Mouse (Mus musculus) thymus, adult 2 months (tissue): ENCODE measurements around the gene Glg1.

ENCODE experiments used
- CTCF ChIP-seq: fragments of 200-500 bp; IDR thresholded peaks from 2 replicates; pipeline ENCODE4 v1.5.1; 2012; ENCODE audit warnings: mild to moderate bottlenecking, control low read depth, low read length, moderate library complexity, borderline replicate concordance; ENCODE audit not compliant: control insufficient read depth, poor library complexity, insufficient read depth; ENCODE audit errors: extremely low read depth
- POLR2A ChIP-seq: fragments of 200-500 bp; IDR thresholded peaks from 2 replicates; pipeline ENCODE4 v1.6.1; 2012; ENCODE audit warnings: mild to moderate bottlenecking, low read length, control low read depth, moderate library complexity; ENCODE audit not compliant: control insufficient read depth, poor library complexity, insufficient read depth; ENCODE audit errors: extremely low read depth

DNA sequence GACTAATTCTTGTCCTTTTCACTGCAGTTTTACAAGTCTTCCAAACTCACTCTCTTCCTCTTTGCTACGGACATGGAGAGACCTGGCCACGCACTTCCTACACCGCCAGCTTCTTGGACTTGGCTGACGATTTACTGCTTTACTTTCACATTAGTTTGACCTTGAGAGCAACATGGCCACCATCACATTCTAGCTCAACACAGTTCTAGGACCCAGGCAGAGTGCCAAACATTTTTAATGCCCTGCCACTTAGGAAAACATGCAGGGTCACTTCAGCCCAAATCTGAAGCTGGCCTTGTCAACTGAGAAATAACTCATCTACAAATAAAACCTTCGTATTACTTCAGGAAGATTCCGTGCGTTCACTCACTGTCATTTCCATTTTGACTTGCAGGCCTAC, 32.7 kb upstream of the Glg1 start:
- no peak for TF ChIP-seq CTCF
- TF ChIP-seq POLR2A = no peak
